Mouse (Mus musculus): Measurements from ENCODE around the gene Nbeal2.

DNA sequence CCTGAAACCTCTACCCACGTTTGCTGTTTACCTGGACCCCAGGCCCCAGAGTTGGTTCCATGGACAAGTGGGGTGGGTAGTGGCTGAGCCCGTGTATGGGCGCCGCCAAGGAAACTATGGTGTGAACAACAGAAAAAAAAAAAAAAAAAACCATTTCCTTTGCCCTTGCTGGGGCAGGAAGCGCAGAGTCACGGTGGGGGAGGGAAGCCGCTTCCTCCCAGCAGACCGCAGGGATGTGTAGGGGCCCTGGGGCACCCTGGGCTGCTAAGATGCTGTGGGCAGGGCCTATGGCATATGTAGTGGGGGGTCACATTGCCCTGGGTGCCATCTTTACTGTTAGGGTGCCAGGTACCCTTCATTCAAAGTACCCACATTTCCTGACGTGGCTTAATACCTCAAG is 8.7 kb downstream of the Nbeal2 start:
- no peak for TF ChIP-seq CTCF (IDR thresholded peaks at IDR 0.05; ENCODE audit: low read depth)
- no peak for TF ChIP-seq EP300 (optimal IDR thresholded peaks at IDR 0.05)
